Mouse (Mus musculus): ENCODE measurements around the gene Med22.

DNA sequence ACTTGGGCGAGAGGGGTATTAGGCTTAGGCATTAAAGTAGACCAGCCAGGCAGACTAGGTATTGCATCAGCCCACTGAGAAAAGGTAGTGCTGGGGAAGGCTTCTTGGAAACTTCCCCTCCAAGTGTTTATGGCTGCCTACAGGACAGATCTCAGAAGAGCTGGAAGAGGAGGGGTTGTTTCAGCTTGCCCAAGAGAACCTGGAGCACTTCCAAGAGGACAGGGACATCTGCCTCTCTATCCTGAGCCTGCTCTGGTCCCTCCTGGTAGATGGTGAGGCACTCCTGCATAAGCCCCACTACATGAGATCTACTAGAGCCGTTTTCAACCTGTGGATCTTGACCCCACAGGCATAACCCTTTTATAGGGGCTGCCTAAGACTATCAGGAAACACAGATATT is 39.9 kb upstream of the Med22 start:
- no peak for TF ChIP-seq POLR2A (IDR thresholded peaks at IDR 0.05; ENCODE audit: insufficient read depth, low read depth, low read length)
- no peak for TF ChIP-seq CTCF (IDR thresholded peaks at IDR 0.05)
- no peak for TF ChIP-seq EP300 (IDR thresholded peaks at IDR 0.05; ENCODE audit: insufficient read depth, low read depth, low read length)
